Mouse (Mus musculus) G1E (cell line): Measurements from ENCODE around the gene Alox12b.

Experiments
- CTCF ChIP-seq: IDR thresholded peaks from 2 replicates; pipeline ENCODE4 v1.5.1; 2012; ENCODE audit warnings: low read depth, low read length, inconsistent platforms, mixed read lengths
- GATA1 ChIP-seq: IDR thresholded peaks from 2 replicates; pipeline ENCODE4 v1.6.1; 2012; ENCODE audit warnings: borderline replicate concordance, low read length, inconsistent platforms, mixed read lengths
- POLR2AphosphoS5 ChIP-seq: IDR thresholded peaks from 2 replicates; pipeline ENCODE4 v1.6.1; 2012; ENCODE audit warnings: low read depth, low read length, inconsistent platforms; ENCODE audit not compliant: insufficient replicate concordance
- TAL1 ChIP-seq: conservative IDR thresholded peaks from 2 replicates; pipeline ENCODE4 v1.6.1; 2012; ENCODE audit warnings: low read depth, low read length, inconsistent platforms, mixed read lengths

DNA sequence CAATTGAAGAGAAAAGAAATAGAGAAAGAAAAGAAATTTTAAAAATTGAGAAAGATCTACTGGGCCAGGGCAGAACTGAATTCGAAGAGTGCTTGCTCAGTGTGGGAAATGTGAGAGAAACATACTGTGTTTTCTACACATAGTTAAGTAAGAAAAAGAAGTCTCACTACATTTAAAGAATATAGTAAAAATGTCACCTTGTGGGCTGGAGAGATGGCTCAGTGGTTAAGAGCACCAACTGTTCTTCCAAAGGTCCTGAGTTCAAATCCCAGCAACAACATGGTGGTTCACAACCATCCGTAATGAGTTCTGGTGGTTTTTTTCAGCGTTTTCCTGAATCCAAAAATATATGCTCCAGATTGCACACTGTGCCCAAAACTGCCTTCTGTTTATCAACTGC is 21.7 kb downstream of the Alox12b start:
- TF ChIP-seq CTCF (no peak), POLR2AphosphoS5 (no peak), TAL1 (no peak), GATA1 (no peak)
